Mouse (Mus musculus): Measurements from ENCODE around the gene Fam129a.
"Not testable (repeated sequence)": the region's sequence is repeated elsewhere in the genome, so short reads cannot be mapped to it uniquely, and the experiment has no call there.

Fam129a gene

GRCm38 (mm10) chr1:151583457-151584181 is 12.6 kb downstream of the Fam129a start:
- DNase-seq (ENCODE audit: low read depth, low spot score) = no peak

GRCm38 (mm10) chr1:151584182-151584471 is 13.1 kb downstream of the Fam129a start:
- no peak for DNase-seq (ENCODE audit: low read depth, low spot score)

- no peak for DNase-seq (ENCODE audit: low read depth, low spot score)
Observed at GRCm38 (mm10) chr1:151584565-151585216, 13.7 kb downstream of the Fam129a start.

GRCm38 (mm10) chr1:151585647-151586046 is 14.7 kb downstream of the Fam129a start:
- DNase-seq (ENCODE audit: low read depth, low spot score) = no peak

- no peak for DNase-seq (ENCODE audit: low read depth, low spot score)
Observed at GRCm38 (mm10) chr1:151592085-151593017, 21.4 kb downstream of the Fam129a start.

GRCm38 (mm10) chr1:151594906-151595305 is 23.9 kb downstream of the Fam129a start:
- DNase-seq (ENCODE audit: low read depth, low spot score) = no peak

GRCm38 (mm10) chr1:151595600-151596299 is 24.8 kb downstream of the Fam129a start:
- no peak for DNase-seq (ENCODE audit: low read depth, low spot score)

GRCm38 (mm10) chr1:151596562-151596961 is 25.6 kb downstream of the Fam129a start:
- DNase-seq (ENCODE audit: low read depth, low spot score) = no peak

- DNase-seq (ENCODE audit: low read depth, low spot score) = no peak
Observed at GRCm38 (mm10) chr1:151597677-151598297, 26.8 kb downstream of the Fam129a start.

- DNase-seq (ENCODE audit: low read depth, low spot score) = no peak
Observed at GRCm38 (mm10) chr1:151598876-151599275, 27.9 kb downstream of the Fam129a start.

GRCm38 (mm10) chr1:151604328-151604727 is 33.3 kb downstream of the Fam129a start:
- DNase-seq (ENCODE audit: low read depth, low spot score) = no peak

GRCm38 (mm10) chr1:151607957-151608356 is 37.0 kb downstream of the Fam129a start:
- not testable (repeated sequence) for DNase-seq (ENCODE audit: low read depth, low spot score)

GRCm38 (mm10) chr1:151610621-151611020 is 39.6 kb downstream of the Fam129a start:
- DNase-seq (ENCODE audit: low read depth, low spot score) = peak; percentile 32

GRCm38 (mm10) chr1:151614320-151614935 is 43.4 kb downstream of the Fam129a start:
- DNase-seq (ENCODE audit: low read depth, low spot score) = no peak

- no peak for DNase-seq (ENCODE audit: low read depth, low spot score)
Observed at GRCm38 (mm10) chr1:151615625-151616024, 44.6 kb downstream of the Fam129a start.

GRCm38 (mm10) chr1:151616555-151617205 is 45.7 kb downstream of the Fam129a start:
- peak; percentile 50 for DNase-seq (ENCODE audit: low read depth, low spot score)

- DNase-seq (ENCODE audit: low read depth, low spot score) = no peak
Observed at GRCm38 (mm10) chr1:151618251-151618650, 47.3 kb downstream of the Fam129a start.

GRCm38 (mm10) chr1:151619281-151619711 is 48.3 kb downstream of the Fam129a start:
- no peak for DNase-seq (ENCODE audit: low read depth, low spot score)

GRCm38 (mm10) chr1:151620730-151621129 is 49.7 kb downstream of the Fam129a start:
- DNase-seq (ENCODE audit: low read depth, low spot score) = no peak

All from ES-CJ7 (cell line).